Mouse (Mus musculus) forebrain, embryonic 16.5 days (tissue): ENCODE measurements around the gene Frmd5. TPM values are rescaled to one million over a fixed set of nuclear protein-coding genes. Genes with fewer than 3 reads are reported as not detected.

Experiments used
- ATAC-seq: fragments of 200-750 bp; cut with Nextera tagmentation; 2 replicates; pipeline ENCODE4 v1.8.0; 2017; ENCODE audit warnings: mild to moderate bottlenecking, moderate library complexity
- H3K27ac ChIP-seq: fragments of 300-500 bp; sonication (generic); 2 replicates; pipeline ENCODE4 v1.5.1; 2014; ENCODE audit warnings: low read length, control low read depth
- H3K27me3 ChIP-seq: fragments of 300-500 bp; sonication (generic); replicated peaks from 2 replicates; pipeline ENCODE4 v1.6.1; 2014; ENCODE audit warnings: low read length; ENCODE audit not compliant: control insufficient read depth, insufficient read depth
- H3K36me3 ChIP-seq: fragments of 300-500 bp; sonication (generic); 2 replicates; pipeline ENCODE4 v1.6.1; 2014; ENCODE audit not compliant: control insufficient read depth, insufficient read depth
- H3K4me1 ChIP-seq: fragments of 300-500 bp; sonication (generic); replicated peaks from 2 replicates; pipeline ENCODE4 v1.6.1; 2014; ENCODE audit warnings: low read length; ENCODE audit not compliant: control insufficient read depth, insufficient read depth
- H3K4me2 ChIP-seq: fragments of 300-500 bp; sonication (generic); 2 replicates; pipeline ENCODE4 v1.6.1; 2014; ENCODE audit warnings: mild to moderate bottlenecking, low read length, control low read depth
- H3K4me3 ChIP-seq: fragments of 300-500 bp; sonication (generic); replicated peaks from 2 replicates; pipeline ENCODE4 v1.5.1; 2014; ENCODE audit warnings: mild to moderate bottlenecking, low read length, control low read depth
- H3K9ac ChIP-seq: fragments of 300-500 bp; sonication (generic); replicated peaks from 2 replicates; pipeline ENCODE4 v1.6.1; 2014; ENCODE audit warnings: low read depth, low read length, control low read depth
- H3K9me3 ChIP-seq: fragments of 300-500 bp; sonication (generic); 2 replicates; pipeline ENCODE4 v1.6.1; 2016; ENCODE audit warnings: low read length; ENCODE audit not compliant: control insufficient read depth
- WGBS: fragments of 180-500 bp; shearing (Covaris S2); extraction: QIAGEN DNeasy Blood & Tissue Kit; methylation state at CpG from one replicate; pipeline ENCODE4 v1.1.7; 2014; 5-methylcytosine and 5-hydroxymethylcytosine counted together
- polyA plus RNA-seq: library from polyadenylated mRNA; unstranded; fragments of >200 nt; fragmentation: Nextera tagmentation; extraction: Ambion mirVana; gene quantifications from 2 replicates; pipeline ENCODE4 v1.2.1, GENCODE M21; 2015

The Frmd5 gene
- polyA plus RNA-seq, 1 experiment from 2014 or later, result 34.9 TPM

DNA sequence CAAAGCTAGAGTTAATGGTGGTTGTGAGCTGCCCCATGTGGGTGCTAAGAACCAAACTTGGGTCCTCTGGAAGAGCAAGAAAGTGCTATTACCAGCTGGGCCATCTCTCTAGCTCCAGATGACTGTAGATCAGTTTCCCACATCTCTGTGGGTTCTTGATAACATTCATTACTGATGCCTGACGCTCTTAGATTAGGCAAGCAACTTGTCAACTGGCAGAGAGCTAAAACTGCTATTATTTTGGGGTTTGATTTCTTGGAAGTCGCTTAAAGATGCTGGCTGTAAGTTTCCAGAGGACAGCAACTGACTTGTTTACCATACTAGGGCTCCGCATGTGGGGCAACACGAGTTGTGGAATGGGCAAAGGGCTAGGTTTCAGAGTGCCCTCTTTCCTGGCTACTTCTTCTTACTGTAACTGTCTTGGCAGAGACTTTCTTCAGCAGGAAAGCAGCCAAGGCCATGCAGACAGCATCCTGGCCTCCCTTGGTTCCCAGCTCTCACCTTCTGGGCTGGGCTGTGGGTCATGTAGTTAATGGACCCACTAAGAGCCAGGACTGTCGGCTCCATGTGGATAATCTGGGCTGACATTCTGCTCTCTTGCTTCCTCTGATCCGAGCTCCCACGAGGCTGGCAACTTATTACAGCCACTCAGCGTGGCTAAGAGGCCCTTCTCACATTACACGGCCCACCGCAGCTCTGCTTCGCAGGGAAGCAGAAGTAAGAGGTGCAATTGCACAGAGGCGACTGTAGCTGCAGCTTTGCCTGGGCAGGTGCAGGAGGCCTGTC, 219.2 kb downstream of the Frmd5 start:
- Histone ChIP-seq H3K27me3 (no peaks in the 10 kb centered on the region), H3K4me2 (no peak overlapping the region), H3K36me3 (no peaks in the 10 kb centered on the region), H3K4me3 (no peak overlapping the region), H3K27ac (peak overlapping the region; percentile 17; the same call in 1 of the 2 replicates), H3K9ac (no peak overlapping the region), H3K9me3 (no peaks in the 10 kb centered on the region), H3K4me1 (peaks cover 27% of the 10 kb centered on the region)
- WGBS, result 27% methylated on average over 12 of the region's 12 CpGs
- peak; percentile 62 for ATAC-seq

DNA sequence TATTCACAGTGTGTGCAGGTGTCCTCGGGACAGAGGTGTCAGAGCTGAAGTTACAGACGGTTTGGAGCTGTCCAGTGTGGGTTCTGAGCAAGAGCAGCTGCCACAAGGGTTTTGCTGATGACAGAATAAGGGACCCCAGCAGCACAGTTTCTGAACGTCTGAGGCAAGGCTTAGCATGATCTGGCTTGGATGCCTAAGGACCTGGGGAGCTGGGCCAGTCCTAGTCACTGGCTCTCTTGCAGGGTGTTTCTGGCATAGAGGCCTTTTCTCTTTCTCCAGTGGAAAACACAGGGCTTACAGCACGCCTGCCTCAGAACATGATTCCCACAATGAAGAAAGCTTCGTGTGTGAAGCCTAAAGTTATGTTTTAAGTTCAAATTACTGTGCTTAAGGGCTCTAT, 222.2 kb downstream of the Frmd5 start:
- no peaks in the 10 kb centered on the region for H3K27me3 ChIP-seq
- ATAC-seq, result no peak
- H3K4me2 ChIP-seq, result no peak overlapping the region
- H3K36me3 ChIP-seq, result no peaks in the 10 kb centered on the region
- H3K4me1 ChIP-seq, result peaks cover 30% of the 10 kb centered on the region
- H3K27ac ChIP-seq, result no peak overlapping the region
- H3K9ac ChIP-seq, result no peak overlapping the region
- no peaks in the 10 kb centered on the region for H3K9me3 ChIP-seq
- 79% methylated on average over 5 of the region's 5 CpGs for WGBS
- H3K4me3 ChIP-seq, result no peak overlapping the region

DNA sequence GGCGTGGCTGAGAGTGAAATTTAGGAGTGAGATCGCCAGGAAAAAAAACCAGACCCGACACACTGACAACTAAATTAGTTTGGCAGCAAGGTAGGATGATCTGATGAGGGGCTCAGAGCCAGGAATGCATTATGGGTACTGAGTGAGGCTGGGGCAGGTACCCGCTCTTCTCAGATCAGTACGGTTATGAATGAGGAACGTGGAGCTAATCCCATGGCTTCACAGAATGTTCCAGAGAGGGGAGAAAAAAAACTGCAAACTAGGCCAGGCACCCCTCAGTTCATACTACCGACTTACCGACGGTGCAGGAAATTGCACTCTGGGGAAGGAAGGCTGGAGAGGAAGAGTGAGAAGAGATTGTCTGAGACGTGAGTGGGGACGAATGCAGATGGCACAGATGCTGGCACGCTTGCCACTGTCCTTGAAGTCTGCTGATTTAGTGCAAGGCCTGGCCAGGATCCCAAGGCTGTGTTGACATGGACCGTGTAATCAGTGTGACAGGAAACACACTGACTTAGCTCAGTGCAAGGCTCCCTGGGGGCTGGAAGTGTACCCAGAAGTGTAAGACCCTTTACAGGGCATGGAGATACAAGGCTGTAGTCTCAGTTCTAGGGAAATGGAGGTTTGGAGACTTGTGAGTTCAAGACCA, 223.3 kb downstream of the Frmd5 start:
- H3K4me3 ChIP-seq, result no peak overlapping the region
- no peak for ATAC-seq
- 39% methylated on average over 13 of the region's 13 CpGs for WGBS
- no peak overlapping the region for H3K4me2 ChIP-seq
- H3K27me3 ChIP-seq, result no peaks in the 10 kb centered on the region
- H3K27ac ChIP-seq, result peak overlapping the region; percentile 53
- H3K4me1 ChIP-seq, result peaks cover 26% of the 10 kb centered on the region
- H3K9ac ChIP-seq, result no peak overlapping the region
- no peaks in the 10 kb centered on the region for H3K9me3 ChIP-seq
- H3K36me3 ChIP-seq, result no peaks in the 10 kb centered on the region

DNA sequence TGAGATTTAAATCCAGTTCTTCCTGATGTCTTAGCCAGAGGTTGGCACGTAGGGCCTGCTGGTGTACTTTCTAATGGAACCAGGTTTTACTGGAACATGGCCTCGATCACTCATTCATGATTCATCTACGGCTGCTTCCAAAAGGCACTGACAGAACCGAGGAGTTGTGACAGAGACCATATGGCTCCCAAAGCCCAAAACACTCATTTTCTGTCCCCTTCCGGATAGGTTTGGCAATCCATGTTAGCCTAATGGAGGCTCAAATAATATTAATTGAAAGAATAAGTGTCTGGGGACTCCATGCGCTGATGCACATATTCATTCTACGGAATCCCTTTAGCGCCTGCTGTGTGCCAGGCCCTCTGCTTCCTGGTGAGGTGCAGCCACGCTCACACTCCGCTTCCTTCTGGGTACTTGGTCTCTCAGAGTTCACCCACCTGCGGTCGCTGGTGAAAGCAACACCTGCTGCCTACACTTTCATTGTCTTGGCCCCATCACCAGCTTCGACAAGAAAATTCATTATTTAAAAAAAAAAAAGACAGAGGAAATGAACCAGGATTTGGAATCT, 224.0 kb downstream of the Frmd5 start:
- Histone ChIP-seq H3K36me3 (no peaks in the 10 kb centered on the region), H3K9me3 (no peaks in the 10 kb centered on the region), H3K4me3 (no peak overlapping the region), H3K9ac (no peak overlapping the region), H3K27ac (no peak overlapping the region; the same call in 1 of the 2 replicates), H3K4me2 (no peak overlapping the region), H3K27me3 (no peaks in the 10 kb centered on the region), H3K4me1 (peaks cover 19% of the 10 kb centered on the region)
- 0 out of 2 replicates have a peak, but pooled peaks have one; percentile 38 for ATAC-seq
- 62% methylated on average over 13 of the region's 13 CpGs for WGBS

DNA sequence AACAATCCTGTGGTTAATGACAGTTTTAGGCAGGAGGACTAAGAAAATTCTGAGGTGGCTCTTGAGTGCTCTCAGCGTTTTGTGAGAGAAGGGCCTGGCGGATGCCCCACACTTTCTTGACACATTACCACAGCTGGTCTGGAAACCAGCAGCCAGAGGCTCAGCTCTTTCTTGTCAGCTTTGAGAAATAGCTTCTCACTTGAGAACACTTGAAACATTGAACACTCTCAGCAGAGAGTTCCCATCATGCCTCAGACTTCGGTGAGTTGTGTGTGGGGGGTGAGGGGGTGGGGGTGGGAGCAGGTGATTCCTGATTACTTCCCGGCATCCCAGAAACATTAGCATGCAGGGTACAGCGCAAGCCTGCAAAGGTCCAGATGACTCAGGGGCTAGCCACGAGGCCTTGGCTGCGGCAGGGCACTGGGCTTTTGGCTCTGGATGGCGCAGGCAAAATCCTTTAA, 231.1 kb downstream of the Frmd5 start:
- H3K9me3 ChIP-seq, result no peaks in the 10 kb centered on the region
- H3K36me3 ChIP-seq, result peaks cover 5% of the 10 kb centered on the region; the same call in 1 of the 2 replicates
- no peak overlapping the region for H3K27ac ChIP-seq
- H3K4me1 ChIP-seq, result no peaks in the 10 kb centered on the region
- no peaks in the 10 kb centered on the region for H3K27me3 ChIP-seq
- H3K4me3 ChIP-seq, result no peak overlapping the region
- 62% methylated on average over 8 of the region's 8 CpGs for WGBS
- no peak overlapping the region for H3K9ac ChIP-seq
- H3K4me2 ChIP-seq, result no peak overlapping the region
- ATAC-seq, result no peak

DNA sequence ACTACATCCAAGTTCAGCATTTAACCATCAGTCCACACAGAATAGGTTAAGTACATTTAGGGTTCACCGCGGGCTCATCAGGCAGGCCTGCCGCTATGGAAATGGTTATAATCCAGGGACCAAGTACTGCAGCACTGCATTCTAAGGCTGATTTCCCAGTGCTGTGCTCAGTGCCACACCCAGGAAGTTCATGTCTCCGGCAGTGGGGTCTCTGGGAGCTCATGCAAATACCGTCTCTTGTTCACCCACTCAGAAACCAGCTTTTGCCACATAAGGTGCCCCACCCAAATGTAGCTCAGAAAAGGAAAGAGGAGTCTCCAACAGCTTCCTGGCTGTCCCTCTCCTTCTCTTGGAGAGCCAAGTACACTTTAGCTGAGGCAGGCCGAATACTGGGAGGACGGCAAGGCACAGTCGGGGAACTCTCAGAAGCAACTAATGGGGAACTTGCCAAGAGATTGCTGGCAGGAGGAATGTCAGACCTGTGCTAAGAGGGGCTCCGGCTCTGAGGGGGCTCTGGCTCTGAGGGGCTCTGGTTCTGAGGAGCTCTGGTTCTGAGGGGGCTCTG, 232.7 kb downstream of the Frmd5 start:
- Histone ChIP-seq H3K9ac (no peak overlapping the region), H3K4me2 (no peak overlapping the region), H3K4me3 (no peak overlapping the region), H3K27me3 (no peaks in the 10 kb centered on the region), H3K9me3 (no peaks in the 10 kb centered on the region), H3K4me1 (no peaks in the 10 kb centered on the region), H3K36me3 (peaks cover 5% of the 10 kb centered on the region; the same call in 1 of the 2 replicates), H3K27ac (no peak overlapping the region)
- ATAC-seq, result no peak
- 81% methylated on average over 9 of the region's 9 CpGs for WGBS

DNA sequence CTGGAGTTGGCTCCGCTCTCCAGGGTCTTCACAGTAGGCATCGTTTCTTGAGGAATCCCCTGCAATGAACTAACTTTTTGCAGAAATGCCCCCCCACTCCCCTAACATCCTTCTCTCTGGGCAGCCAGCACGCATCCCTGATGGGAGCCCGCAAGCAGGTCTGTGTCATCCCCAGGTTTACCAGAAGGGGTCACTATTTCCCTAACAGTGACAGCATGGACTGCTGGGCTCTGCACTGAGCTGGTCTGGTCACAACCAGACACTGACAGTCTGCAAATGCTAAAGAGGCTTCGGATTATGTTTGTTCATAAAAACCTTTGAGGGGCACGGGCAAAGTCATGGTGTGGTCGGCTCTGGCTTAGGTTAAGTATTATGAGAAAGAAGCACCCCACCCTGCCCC, 235.1 kb downstream of the Frmd5 start:
- peak; percentile 91 for ATAC-seq
- WGBS, result 17% methylated on average over 7 of the region's 7 CpGs

DNA sequence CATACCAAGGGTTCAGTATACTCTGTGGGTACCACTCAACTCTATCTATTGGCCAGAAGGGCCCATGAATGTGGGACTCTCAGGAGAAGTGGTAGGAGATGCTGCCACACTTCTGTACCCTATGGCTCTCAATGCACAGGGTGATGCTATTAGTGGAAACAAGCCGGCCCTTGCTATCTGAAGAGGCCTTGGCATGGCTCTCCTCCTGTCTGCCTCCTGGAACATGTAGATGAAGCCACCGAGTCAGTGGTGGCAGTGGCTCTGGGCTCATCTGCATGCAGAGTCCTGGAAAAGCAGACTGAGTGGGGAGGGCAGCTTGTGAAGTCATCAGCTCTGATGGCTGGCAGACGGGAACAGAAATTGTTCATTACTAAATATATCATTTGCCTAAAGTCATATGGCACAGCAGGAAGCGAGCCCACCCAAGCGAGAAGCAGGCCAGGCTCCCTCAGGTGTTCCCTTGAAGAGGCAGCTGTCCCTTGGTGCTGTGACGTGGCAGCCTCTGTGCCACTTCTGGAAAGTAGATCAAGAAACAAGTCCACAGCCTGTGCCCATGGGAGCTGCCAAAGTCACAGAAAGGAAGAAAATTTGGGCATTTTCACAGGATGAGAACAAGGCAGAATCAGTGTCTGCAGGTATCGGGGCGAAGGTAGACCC, 235.8 kb downstream of the Frmd5 start:
- WGBS, result 83% methylated on average over 8 of the region's 8 CpGs
- Histone ChIP-seq H3K9me3 (no peaks in the 10 kb centered on the region), H3K27ac (no peak overlapping the region), H3K4me3 (no peak overlapping the region), H3K4me1 (no peaks in the 10 kb centered on the region), H3K27me3 (no peaks in the 10 kb centered on the region), H3K36me3 (peaks cover 8% of the 10 kb centered on the region), H3K9ac (no peak overlapping the region), H3K4me2 (no peak overlapping the region)
- ATAC-seq, result no peak

More for the DNA sequence above, 235.1 kb downstream of the Frmd5 start:
- H3K4me3 ChIP-seq, result no peak overlapping the region
- H3K9ac ChIP-seq, result no peak overlapping the region
- peaks cover 8% of the 10 kb centered on the region for H3K36me3 ChIP-seq
- H3K27ac ChIP-seq, result no peak overlapping the region
- H3K27me3 ChIP-seq, result no peaks in the 10 kb centered on the region
- H3K4me1 ChIP-seq, result no peaks in the 10 kb centered on the region
- no peaks in the 10 kb centered on the region for H3K9me3 ChIP-seq
- no peak overlapping the region for H3K4me2 ChIP-seq

DNA sequence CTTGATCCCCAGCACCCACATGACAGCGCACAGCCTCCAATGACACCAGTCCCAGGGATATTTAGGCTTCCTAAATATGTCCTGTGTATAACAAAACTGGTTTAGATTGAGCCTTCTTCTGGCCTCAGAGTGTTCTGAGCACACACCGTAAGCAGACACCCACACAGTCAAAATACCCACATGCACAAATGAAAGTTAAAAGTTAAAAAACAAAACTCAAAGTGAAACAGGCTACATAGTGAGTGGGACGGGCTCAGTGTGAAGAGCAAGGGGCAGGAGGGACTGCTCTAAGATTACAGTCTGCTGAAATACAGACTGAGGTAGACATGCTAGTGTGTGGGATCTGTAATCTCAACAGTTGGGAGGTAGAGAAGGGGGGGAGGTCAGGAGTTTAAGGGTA, 236.8 kb downstream of the Frmd5 start:
- no peaks in the 10 kb centered on the region for H3K27me3 ChIP-seq
- H3K36me3 ChIP-seq, result peaks cover 5% of the 10 kb centered on the region
- no peak overlapping the region for H3K9ac ChIP-seq
- no peak for ATAC-seq
- 91% methylated on average over 3 of the region's 3 CpGs for WGBS
- H3K4me3 ChIP-seq, result no peak overlapping the region
- no peaks in the 10 kb centered on the region for H3K4me1 ChIP-seq
- H3K4me2 ChIP-seq, result no peak overlapping the region
- H3K9me3 ChIP-seq, result no peaks in the 10 kb centered on the region
- no peak overlapping the region for H3K27ac ChIP-seq
